Mouse (Mus musculus): ENCODE results near the gene Gipc1. TPM values are rescaled to one million over a fixed set of nuclear protein-coding genes. Genes with fewer than 3 reads are reported as not detected.

Gene Gipc1
- polyA plus RNA-seq, 1 experiment from 2014 or later = 220 TPM

DNA sequence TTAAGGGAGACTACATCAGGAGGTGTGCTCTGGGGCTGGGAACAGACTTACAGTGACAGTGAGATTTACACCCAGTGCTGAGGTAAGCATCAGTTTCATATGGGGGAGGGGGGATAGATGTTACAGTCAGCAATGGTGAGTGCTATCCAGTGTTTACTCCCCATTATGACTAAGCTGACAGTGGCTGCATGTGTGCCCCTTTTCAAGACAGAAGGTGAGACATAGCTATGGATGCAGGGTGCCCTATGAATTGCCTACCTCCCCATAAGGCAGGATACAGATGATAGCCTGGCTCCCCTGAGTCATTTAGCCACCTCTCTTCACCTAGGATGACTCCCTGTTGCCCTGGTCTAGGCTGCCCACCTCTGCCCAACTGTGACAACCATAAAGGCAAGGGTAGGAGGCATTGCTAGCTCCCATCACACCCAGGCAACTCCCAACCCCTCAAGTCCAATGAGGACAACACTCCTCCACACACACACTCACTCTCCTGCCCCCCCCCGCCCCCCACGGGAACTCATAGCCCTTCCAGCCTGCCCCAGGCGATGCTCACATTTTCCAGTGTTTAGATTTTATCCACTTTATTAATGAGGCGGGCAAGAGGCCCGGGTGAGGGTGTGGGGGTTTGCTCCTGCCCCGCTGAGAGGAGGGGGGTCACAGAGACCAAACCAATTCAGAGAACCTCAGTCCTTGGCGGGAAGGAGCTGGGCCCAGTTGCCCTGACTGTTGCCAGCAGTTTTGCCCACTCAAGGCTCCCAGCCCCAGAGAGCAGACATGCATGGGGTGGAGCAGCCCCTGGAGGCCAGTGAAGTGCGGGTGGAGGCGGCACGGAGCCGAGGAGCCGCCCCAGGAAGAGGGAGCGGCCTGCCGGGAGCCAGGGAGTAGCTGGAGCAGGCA lies 13.7 kb downstream of the Gipc1 start, which contains the start of gene Ptger1:
TSS of gene Ptger1 (plus strand) at position 710 of the 897 bp plus-strand sequence.
- Histone ChIP-seq H3K27ac (peak within 1 kb of the TSS; percentile 88), H3K9me3 (replicated peaks) (no peaks in the 10 kb centered on the region), H3K36me3 (peaks cover 40% of the 10 kb centered on the region), H3K4me2 (peak within 1 kb of the TSS; percentile 76), H3K27me3 (0 out of 2 replicates have a peak, but pooled peaks cover 4% of the 10 kb centered on the region), H3K9ac (0 out of 2 replicates have a peak within 1 kb of the TSS, but pooled peaks have one; percentile 11), H3K4me3 (replicated peaks) (peak within 1 kb of the TSS; percentile 12; the same call in 1 of the 2 replicates), H3K4me1 (peaks cover 83% of the 10 kb centered on the region)
- peak; percentile 26 for ATAC-seq (replicated peaks; ENCODE audit: low FRiP score)
- WGBS = 20% methylated on average over 14 of the region's 14 CpGs

DNA sequence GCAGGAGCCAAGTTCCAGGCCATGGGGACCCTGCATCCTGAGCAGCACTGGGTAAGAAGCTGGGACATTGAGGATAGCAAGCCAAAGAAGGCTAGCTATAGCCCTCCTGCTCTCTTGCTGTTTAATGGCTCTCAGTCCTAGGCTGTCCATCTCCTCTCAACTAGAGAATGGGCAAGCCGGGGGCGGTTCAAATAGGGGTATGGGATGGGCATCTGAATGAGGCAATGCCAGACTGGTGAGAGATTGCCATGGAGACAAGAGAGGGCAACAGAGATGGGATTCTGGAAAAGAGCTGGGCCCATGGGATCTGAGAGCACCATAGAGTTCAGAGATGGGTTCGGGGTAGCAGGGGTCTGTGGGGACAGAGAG lies 14.4 kb downstream of the Gipc1 start:
- peaks cover 77% of the 10 kb centered on the region for H3K4me1 ChIP-seq
- no peak for ATAC-seq (replicated peaks; ENCODE audit: low FRiP score)
- H3K9me3 ChIP-seq (replicated peaks) = no peaks in the 10 kb centered on the region
- H3K27me3 ChIP-seq = 0 out of 2 replicates have a peak, but pooled peaks cover 4% of the 10 kb centered on the region
- H3K4me2 ChIP-seq = peak overlapping the region; percentile 44
- peak overlapping the region; percentile 88 for H3K27ac ChIP-seq
- 89% methylated on average over 3 of the region's 3 CpGs for WGBS
- H3K9ac ChIP-seq = 0 out of 2 replicates have a peak overlapping the region, but pooled peaks have one; percentile 11
- peaks cover 46% of the 10 kb centered on the region for H3K36me3 ChIP-seq
- peak overlapping the region; percentile 12; the same call in 1 of the 2 replicates for H3K4me3 ChIP-seq (replicated peaks)

DNA sequence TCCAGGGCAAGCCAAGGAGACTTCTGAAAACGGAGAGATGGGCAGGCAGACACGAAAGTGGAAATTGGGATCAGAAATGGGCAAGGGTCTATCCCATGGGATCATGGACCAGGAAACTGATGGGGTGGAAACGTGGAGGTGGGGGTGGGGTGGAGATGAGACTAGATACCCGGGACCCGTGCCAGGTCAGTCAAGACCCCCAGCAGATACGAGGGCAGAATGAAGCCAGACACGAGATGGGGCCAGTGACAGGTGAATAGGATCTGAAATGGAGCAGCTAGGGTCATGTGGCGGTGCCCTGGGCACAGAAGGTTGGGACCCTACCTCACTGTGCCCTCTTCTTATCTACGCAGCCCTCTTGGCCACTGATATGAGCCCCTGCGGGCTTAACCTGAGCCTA lies 15.0 kb downstream of the Gipc1 start:
- WGBS = 83% methylated on average over 10 of the region's 10 CpGs
- H3K9ac ChIP-seq = no peak overlapping the region
- peak overlapping the region; percentile 76 for H3K4me2 ChIP-seq
- H3K27ac ChIP-seq = no peak overlapping the region
- H3K4me1 ChIP-seq = peaks cover 70% of the 10 kb centered on the region
- no peak for ATAC-seq (replicated peaks; ENCODE audit: low FRiP score)
- H3K36me3 ChIP-seq = peaks cover 53% of the 10 kb centered on the region
- H3K9me3 ChIP-seq (replicated peaks) = no peaks in the 10 kb centered on the region
- 0 out of 2 replicates have a peak, but pooled peaks cover 4% of the 10 kb centered on the region for H3K27me3 ChIP-seq
- H3K4me3 ChIP-seq (replicated peaks) = 0 out of 2 replicates have a peak overlapping the region, but pooled peaks have one; percentile 44

DNA sequence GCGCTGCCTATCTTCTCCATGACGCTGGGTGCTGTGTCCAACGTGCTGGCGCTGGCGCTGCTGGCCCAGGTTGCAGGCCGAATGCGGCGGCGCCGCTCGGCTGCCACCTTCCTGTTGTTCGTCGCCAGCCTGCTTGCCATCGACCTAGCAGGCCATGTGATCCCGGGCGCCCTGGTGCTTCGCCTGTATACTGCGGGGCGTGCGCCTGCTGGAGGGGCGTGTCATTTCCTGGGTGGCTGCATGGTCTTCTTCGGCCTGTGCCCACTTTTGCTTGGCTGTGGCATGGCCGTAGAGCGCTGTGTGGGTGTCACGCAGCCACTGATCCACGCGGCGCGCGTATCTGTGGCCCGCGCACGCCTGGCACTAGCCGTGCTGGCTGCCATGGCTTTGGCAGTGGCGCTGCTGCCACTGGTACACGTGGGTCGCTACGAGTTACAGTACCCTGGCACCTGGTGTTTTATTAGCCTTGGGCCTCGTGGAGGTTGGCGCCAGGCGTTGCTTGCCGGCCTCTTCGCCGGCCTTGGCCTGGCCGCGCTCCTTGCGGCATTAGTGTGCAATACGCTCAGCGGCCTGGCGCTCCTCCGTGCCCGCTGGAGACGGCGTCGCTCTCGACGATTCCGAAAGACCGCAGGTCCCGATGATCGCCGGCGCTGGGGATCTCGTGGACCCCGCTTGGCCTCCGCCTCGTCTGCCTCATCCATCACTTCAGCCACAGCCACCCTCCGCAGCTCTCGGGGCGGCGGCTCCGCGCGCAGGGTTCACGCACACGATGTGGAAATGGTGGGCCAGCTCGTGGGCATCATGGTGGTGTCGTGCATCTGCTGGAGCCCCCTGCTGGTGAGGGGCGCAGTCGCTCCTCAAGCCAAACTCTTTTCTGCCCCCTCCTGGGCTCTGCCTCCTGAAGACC lies 15.8 kb downstream of the Gipc1 start:
- peak overlapping the region; percentile 44 for H3K4me3 ChIP-seq (replicated peaks)
- peak; percentile 27 for ATAC-seq (replicated peaks; ENCODE audit: low FRiP score)
- H3K36me3 ChIP-seq = peaks cover 58% of the 10 kb centered on the region
- H3K4me2 ChIP-seq = peak overlapping the region; percentile 76
- 0 out of 2 replicates have a peak, but pooled peaks cover 4% of the 10 kb centered on the region for H3K27me3 ChIP-seq
- WGBS = 21% methylated on average over 80 of the region's 80 CpGs
- H3K9ac ChIP-seq = peak overlapping the region; percentile 53; the same call in 1 of the 2 replicates
- H3K9me3 ChIP-seq (replicated peaks) = no peaks in the 10 kb centered on the region
- H3K4me1 ChIP-seq = peaks cover 63% of the 10 kb centered on the region
- no peak overlapping the region for H3K27ac ChIP-seq

DNA sequence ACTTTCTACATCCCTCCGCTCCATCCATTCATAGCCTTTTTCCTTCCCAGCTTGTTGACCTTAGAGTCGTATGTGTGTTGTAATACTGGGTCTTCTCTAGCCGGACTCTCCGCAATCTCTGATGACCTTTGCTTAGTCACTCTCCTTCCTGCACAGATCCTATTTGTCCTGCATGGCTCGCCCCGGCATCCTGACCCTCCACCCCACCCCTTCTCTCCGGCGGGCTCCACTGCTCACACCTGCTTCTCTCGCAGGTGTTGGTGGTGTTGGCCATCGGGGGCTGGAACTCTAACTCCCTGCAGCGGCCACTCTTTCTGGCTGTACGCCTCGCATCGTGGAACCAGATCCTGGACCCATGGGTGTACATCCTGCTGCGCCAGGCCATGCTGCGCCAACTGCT lies 16.5 kb downstream of the Gipc1 start:
- no peaks in the 10 kb centered on the region for H3K9me3 ChIP-seq (replicated peaks)
- 0 out of 2 replicates have a peak, but pooled peaks cover 4% of the 10 kb centered on the region for H3K27me3 ChIP-seq
- peaks cover 58% of the 10 kb centered on the region for H3K36me3 ChIP-seq
- H3K4me3 ChIP-seq (replicated peaks) = no peak overlapping the region
- H3K4me2 ChIP-seq = peak overlapping the region; percentile 76; the same call in 1 of the 2 replicates
- peaks cover 55% of the 10 kb centered on the region for H3K4me1 ChIP-seq
- no peak overlapping the region for H3K9ac ChIP-seq
- 72% methylated on average over 16 of the region's 16 CpGs for WGBS
- H3K27ac ChIP-seq = no peak overlapping the region
- no peak for ATAC-seq (replicated peaks; ENCODE audit: low FRiP score)

DNA sequence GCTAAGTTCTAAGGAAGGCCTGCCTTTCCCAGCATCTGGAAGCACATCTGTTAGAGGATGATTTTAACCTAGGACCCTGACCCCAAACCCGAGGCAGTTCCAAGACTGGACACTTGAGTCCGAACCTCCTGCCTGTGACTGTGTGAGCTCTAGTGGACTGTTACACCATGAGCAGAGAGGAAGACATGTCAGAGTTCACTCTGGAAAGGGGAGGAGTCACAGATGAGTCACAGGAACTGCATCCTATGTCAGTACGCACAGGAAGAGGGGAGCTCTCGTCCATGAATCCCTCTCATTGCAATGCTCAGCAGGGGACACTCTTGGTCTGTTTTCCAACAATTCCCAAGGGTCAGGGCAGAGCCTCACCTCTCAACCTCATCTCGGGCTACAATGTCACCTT lies 20.5 kb downstream of the Gipc1 start:
- H3K4me2 ChIP-seq = no peak overlapping the region

DNA sequence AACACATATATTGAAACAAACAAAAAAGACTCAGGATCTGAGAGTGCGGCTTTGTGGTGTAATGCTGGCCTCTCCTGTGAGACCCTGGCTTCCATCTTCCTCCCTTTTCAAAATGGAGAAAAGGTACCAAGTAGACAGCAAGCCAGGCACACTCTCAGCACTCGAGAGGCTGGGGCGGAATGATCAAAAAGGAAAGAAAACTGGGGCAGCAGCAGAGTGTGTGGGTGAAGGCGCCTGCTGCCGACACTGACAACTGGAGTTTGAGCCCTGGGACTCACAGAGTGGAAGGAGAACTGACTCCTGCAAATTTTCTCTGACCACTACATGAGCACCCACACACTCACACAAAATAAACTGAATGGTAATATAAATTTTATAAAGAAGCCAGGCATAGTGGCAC lies 22.0 kb downstream of the Gipc1 start:
- no peaks in the 10 kb centered on the region for H3K9me3 ChIP-seq (replicated peaks)
- H3K4me1 ChIP-seq = peaks cover under 1% of the 10 kb centered on the region; the same call in 1 of the 2 replicates
- no peak overlapping the region for H3K4me3 ChIP-seq (replicated peaks)
- peaks cover 95% of the 10 kb centered on the region for H3K36me3 ChIP-seq
- H3K4me2 ChIP-seq = no peak overlapping the region
- no peak overlapping the region for H3K27ac ChIP-seq
- no peak for ATAC-seq (replicated peaks; ENCODE audit: low FRiP score)
- 92% methylated on average over 5 of the region's 5 CpGs for WGBS
- no peaks in the 10 kb centered on the region for H3K27me3 ChIP-seq
- H3K9ac ChIP-seq = no peak overlapping the region

More for the DNA sequence above, 20.5 kb downstream of the Gipc1 start:
- 0 out of 2 replicates have a peak overlapping the region, but pooled peaks have one; percentile 23 for H3K27ac ChIP-seq
- H3K9me3 ChIP-seq (replicated peaks) = no peaks in the 10 kb centered on the region
- H3K36me3 ChIP-seq = peaks cover 84% of the 10 kb centered on the region
- 0 out of 2 replicates have a peak, but pooled peaks cover 3% of the 10 kb centered on the region for H3K27me3 ChIP-seq
- 58% methylated on average over 5 of the region's 5 CpGs for WGBS
- H3K4me1 ChIP-seq = peaks cover 16% of the 10 kb centered on the region
- no peak for ATAC-seq (replicated peaks; ENCODE audit: low FRiP score)
- no peak overlapping the region for H3K9ac ChIP-seq
- H3K4me3 ChIP-seq (replicated peaks) = no peak overlapping the region

DNA sequence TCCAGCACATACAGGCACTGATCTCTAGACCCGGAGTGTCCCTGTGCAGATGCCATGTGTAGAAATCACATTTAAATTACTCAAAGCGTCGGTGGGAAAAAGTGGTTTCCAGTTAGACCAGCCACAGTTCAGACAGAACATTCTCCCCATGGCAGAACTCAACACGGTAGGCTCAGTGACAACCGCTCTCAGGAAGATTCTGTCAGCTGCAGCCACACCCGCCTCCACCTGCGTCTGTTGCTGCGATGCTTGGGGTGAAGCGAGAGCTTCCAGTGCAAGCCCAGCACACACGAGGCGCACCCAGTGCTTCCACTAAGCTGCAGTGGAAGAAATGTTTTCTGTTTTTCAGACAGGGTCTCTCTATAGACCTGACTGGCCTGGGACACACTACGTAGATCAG lies 27.4 kb downstream of the Gipc1 start:
- ATAC-seq (replicated peaks; ENCODE audit: low FRiP score) = no peak
- H3K4me2 ChIP-seq = no peak overlapping the region
- WGBS = 93% methylated on average over 12 of the region's 12 CpGs
- no peak overlapping the region for H3K4me3 ChIP-seq (replicated peaks)
- H3K36me3 ChIP-seq = peaks cover 87% of the 10 kb centered on the region
- H3K27ac ChIP-seq = no peak overlapping the region
- no peaks in the 10 kb centered on the region for H3K27me3 ChIP-seq
- peaks cover 9% of the 10 kb centered on the region for H3K4me1 ChIP-seq
- H3K9ac ChIP-seq = no peak overlapping the region
- H3K9me3 ChIP-seq (replicated peaks) = no peaks in the 10 kb centered on the region

DNA sequence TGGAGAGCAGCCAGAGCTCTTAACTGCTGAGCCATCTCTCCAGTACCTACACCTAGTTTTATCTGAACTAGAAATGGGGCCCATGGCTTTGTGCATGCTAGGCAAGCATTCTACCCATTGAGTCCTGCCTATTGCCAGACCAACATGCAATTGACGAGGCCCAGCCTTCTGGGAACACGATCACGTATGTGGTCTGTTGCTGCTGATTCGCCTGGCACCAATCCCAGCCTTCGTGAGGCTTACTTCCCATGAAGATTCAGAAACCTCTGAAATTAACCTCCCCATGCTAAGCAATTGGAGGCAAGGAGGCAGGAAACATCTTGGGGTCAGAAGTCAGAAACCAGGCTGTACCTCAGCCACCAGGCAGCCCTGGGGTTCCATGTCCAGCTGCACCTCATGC lies 28.1 kb downstream of the Gipc1 start:
- Histone ChIP-seq H3K9me3 (replicated peaks) (no peaks in the 10 kb centered on the region), H3K4me2 (peak overlapping the region; percentile 26; the same call in 1 of the 2 replicates), H3K9ac (no peak overlapping the region), H3K36me3 (peaks cover 89% of the 10 kb centered on the region), H3K4me3 (replicated peaks) (no peak overlapping the region), H3K27ac (peak overlapping the region; percentile 68), H3K4me1 (peaks cover 9% of the 10 kb centered on the region), H3K27me3 (no peaks in the 10 kb centered on the region)
- no peak for ATAC-seq (replicated peaks; ENCODE audit: low FRiP score)
- WGBS = 77% methylated on average over 5 of the region's 5 CpGs

DNA sequence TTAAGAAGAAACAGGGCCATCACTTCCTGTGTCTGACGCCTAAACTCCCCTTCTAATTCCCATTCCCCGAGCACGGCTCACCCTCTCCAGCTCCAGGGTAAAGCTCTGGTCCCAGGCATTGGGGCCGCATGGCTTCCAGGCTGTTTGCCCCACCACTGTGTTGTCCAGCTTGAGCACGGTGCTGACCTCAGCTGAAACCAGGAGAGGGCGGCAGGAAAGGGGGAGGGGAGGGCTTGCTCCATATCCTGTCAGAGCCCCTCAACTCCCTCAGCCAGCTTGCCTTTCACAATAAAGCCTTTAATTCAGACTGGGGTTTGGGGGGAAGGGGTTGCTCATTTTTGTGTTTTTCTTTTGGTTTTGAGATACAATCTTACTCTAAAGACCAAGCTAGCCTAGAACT lies 28.6 kb downstream of the Gipc1 start:
- H3K4me1 ChIP-seq = peaks cover 9% of the 10 kb centered on the region
- WGBS = 12% methylated on average over 6 of the region's 6 CpGs
- ATAC-seq (replicated peaks; ENCODE audit: low FRiP score) = peak; percentile 83
- H3K9ac ChIP-seq = no peak overlapping the region; the same call in 1 of the 2 replicates
- H3K27ac ChIP-seq = peak overlapping the region; percentile 68
- peak overlapping the region; percentile 26; the same call in 1 of the 2 replicates for H3K4me2 ChIP-seq
- H3K9me3 ChIP-seq (replicated peaks) = no peaks in the 10 kb centered on the region
- H3K27me3 ChIP-seq = no peaks in the 10 kb centered on the region
- peaks cover 89% of the 10 kb centered on the region for H3K36me3 ChIP-seq
- no peak overlapping the region for H3K4me3 ChIP-seq (replicated peaks)

DNA sequence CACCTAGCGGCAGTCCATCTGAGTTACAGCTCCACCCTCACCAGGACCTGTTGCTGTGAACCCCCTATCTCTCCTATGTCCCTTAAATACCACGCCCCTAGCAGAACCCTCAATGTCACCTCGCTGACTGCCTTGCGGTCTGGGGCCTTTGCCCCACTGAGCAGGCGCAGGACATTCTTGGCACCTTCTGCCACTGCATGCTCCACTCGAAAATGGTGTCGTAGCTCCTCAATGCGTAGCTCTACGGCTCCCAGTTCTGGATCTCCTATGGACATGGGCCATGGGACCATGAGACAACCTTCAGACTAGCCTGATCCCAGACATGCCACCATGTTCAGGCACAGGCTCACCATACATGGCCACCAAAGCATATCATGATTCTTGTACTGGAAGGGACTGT lies 32.0 kb downstream of the Gipc1 start:
- H3K36me3 ChIP-seq = peaks cover 80% of the 10 kb centered on the region
- H3K4me3 ChIP-seq (replicated peaks) = no peak overlapping the region
- peaks cover 9% of the 10 kb centered on the region for H3K4me1 ChIP-seq
- ATAC-seq (replicated peaks; ENCODE audit: low FRiP score) = no peak
- H3K27me3 ChIP-seq = no peaks in the 10 kb centered on the region
- no peak overlapping the region for H3K27ac ChIP-seq
- H3K9ac ChIP-seq = no peak overlapping the region
- H3K9me3 ChIP-seq (replicated peaks) = no peaks in the 10 kb centered on the region
- H3K4me2 ChIP-seq = no peak overlapping the region
- 95% methylated on average over 9 of the region's 9 CpGs for WGBS

All from kidney, embryonic 15.5 days (tissue).